Mouse (Mus musculus) hindbrain, embryonic 13.5 days (tissue): ENCODE results near the gene Smg5. TPM values are rescaled to one million over a fixed set of nuclear protein-coding genes. Genes with fewer than 3 reads are reported as not detected.
"Not testable (repeated sequence)": the region's sequence is repeated elsewhere in the genome, so short reads cannot be mapped to it uniquely, and the experiment has no call there.

Experiments used
- ATAC-seq: fragments of 200-750 bp; cut with Nextera tagmentation; 2 replicates; pipeline ENCODE4 v1.8.0; 2017; ENCODE audit warnings: moderate TSS enrichment; ENCODE audit not compliant: low FRiP score
- H3K27ac ChIP-seq: fragments of 300-500 bp; sonication (generic); 2 replicates; pipeline ENCODE4 v1.5.1; 2015; ENCODE audit warnings: inconsistent platforms, mild to moderate bottlenecking, moderate library complexity
- H3K27me3 ChIP-seq: fragments of 300-500 bp; sonication (generic); 2 replicates; pipeline ENCODE4 v1.6.1; 2015; ENCODE audit warnings: mild to moderate bottlenecking, inconsistent platforms
- H3K36me3 ChIP-seq: fragments of 300-500 bp; sonication (generic); 2 replicates; pipeline ENCODE4 v1.6.1; 2015; ENCODE audit warnings: mild to moderate bottlenecking, inconsistent platforms
- H3K4me1 ChIP-seq: fragments of 300-500 bp; sonication (generic); replicated peaks from 2 replicates; pipeline ENCODE4 v1.6.1; 2015; ENCODE audit warnings: inconsistent platforms
- H3K4me2 ChIP-seq: fragments of 300-500 bp; sonication (generic); 2 replicates; pipeline ENCODE4 v1.6.1; 2015; ENCODE audit warnings: inconsistent platforms, mild to moderate bottlenecking, moderate library complexity
- H3K4me3 ChIP-seq: fragments of 300-500 bp; sonication (generic); 2 replicates; pipeline ENCODE4 v1.5.1; 2015; ENCODE audit warnings: mild to moderate bottlenecking, inconsistent platforms
- H3K9ac ChIP-seq: fragments of 300-500 bp; sonication (generic); 2 replicates; pipeline ENCODE4 v1.6.1; 2015; ENCODE audit warnings: mild to moderate bottlenecking, inconsistent platforms
- H3K9me3 ChIP-seq: fragments of 300-500 bp; sonication (generic); 2 replicates; pipeline ENCODE4 v1.6.1; 2016; ENCODE audit warnings: inconsistent platforms
- WGBS: fragments of 180-500 bp; shearing (Covaris S2); methylation state at CpG from one replicate; pipeline ENCODE4 v1.1.7; 2015; 5-methylcytosine and 5-hydroxymethylcytosine counted together
- polyA plus RNA-seq: library from polyadenylated mRNA; unstranded; fragments of >200 nt; fragmentation: Nextera tagmentation; extraction: Ambion mirVana; gene quantifications from 2 replicates; pipeline ENCODE4 v1.2.1, GENCODE M21; 2015

The Smg5 gene
- 66.2 and 69.1 TPM in 2 replicates for polyA plus RNA-seq

DNA sequence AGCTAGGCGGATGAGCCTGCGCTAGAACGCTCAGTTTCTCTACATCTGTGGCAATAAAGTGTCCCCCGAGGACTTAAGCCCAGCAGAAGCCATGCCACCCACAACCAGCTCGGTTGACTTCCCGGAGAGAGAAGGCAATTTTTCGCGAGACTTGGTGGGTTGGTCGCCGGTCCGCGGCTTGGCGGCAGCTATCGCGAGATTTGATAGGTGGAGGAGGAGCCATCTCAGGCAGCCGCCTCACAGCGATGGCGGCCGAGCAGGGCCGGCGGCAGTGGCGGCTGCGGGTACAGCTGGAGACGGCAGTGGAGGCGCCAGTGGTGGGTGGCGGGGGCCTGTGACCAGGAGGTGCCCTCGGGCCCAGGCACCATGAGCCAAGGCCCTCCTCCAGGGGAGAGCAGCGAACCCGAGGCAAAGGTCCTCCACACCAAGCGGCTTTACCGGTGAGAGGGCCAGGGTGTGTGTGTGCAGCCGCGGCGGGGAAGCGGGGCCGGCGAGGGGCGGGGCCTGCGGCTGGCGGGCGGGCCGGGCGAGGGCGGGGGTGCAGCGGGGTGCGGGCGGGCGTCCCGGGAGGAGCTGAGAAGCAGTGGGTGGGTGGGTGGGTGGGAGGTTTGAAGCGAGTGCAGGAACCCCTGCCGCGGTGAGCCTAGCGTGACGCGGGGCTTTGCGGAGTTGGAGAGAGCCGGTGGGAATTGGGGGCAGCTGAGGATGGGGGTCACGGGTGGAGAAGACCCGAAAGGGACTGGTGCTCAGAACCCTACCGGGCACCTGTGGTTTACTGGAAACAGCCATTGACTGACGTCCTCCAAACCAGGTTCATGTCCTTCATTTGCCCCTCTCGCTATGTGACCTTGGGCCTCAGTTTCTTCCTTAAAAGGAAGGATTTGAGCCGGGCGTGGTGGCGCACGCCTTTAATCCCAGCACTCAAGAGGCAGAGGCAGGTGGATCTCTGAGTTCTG is at the start of gene Smg5, which contains the start of gene Tmem79:
TSS of gene Smg5 (plus strand) at position 203 of the 956 bp plus-strand sequence.
TSS of gene Tmem79 (minus strand) at position 91 of the 956 bp plus-strand sequence.
- peak within 1 kb of the TSS; percentile 97 for H3K27ac ChIP-seq

DNA sequence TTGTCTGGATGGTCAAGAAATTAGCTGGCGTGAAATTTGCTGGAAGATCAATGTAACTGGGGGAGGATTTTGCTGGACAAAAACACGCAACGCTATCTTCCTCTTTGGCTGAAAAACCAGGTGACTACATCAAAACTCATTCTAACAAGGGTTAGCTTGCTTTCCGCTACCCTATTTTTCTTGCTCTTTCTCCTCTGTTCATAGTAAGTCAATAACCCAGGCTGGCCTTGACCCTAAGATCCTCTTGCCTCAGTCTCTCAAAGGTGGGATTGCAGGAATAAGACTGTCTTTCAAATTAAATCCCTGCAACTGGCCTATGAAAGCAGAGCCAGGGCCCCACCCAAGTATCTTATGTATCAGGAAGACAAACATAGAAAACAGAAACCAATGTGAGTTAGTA is 49.0 kb upstream of the Smg5 start, which contains the start of gene Gm38392:
TSS of gene Gm38392 (minus strand) at position 101 of the 400 bp plus-strand sequence.
- no peak within 1 kb of the TSS for H3K4me3 ChIP-seq
- no peak for ATAC-seq
- no peak within 1 kb of the TSS for H3K27ac ChIP-seq
- H3K9ac ChIP-seq, result no peak within 1 kb of the TSS
- H3K36me3 ChIP-seq, result no peaks in the 10 kb centered on the region
- no peaks in the 10 kb centered on the region for H3K4me1 ChIP-seq
- WGBS, result 98% methylated on average over 4 of the region's 4 CpGs
- no peaks in the 10 kb centered on the region for H3K9me3 ChIP-seq
- H3K27me3 ChIP-seq, result no peaks in the 10 kb centered on the region
- H3K4me2 ChIP-seq, result no peak within 1 kb of the TSS

More for the DNA sequence above, at the start of gene Smg5, which contains the start of gene Tmem79:
- Histone ChIP-seq H3K4me2 (peak within 1 kb of the TSS; percentile 76), H3K4me3 (peak within 1 kb of the TSS; percentile 72), H3K4me1 (peaks cover 33% of the 10 kb centered on the region), H3K27me3 (no peaks in the 10 kb centered on the region), H3K36me3 (no peaks in the 10 kb centered on the region), H3K9ac (peak within 1 kb of the TSS; percentile 90), H3K9me3 (no peaks in the 10 kb centered on the region)
- ATAC-seq, result peak; percentile 95
- WGBS, result 3% methylated on average over 61 of the region's 66 CpGs

DNA sequence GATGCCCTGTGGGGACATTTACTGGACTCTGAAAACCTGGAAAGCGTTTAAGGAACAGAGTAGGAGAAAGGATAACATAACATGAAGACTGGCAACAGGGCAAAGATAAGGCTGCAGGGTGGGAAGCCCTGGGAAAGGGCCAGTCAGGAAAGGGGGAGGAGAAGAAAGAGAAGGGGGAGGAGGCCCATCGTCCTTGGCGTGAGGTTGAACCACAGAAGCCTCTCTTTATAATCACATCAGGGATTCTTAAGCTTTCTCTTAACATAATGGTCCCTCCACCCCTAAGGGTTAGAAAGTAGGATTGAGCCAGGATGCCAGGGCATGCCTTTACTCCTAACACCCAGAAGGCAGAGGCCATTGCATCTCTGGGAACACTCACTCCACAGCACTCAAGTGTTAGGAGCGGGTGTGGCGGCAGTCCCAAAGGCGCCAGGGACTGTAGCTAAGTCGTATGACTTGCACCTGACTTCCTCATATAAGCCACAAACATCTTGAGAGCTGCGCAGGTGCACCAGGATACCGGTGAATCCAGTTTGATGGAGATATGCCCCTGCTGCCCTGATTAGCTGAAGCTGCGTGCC is 47.8 kb upstream of the Smg5 start:
- not testable (repeated sequence) for ATAC-seq, H3K4me3 ChIP-seq, H3K27me3 ChIP-seq, H3K9me3 ChIP-seq, H3K27ac ChIP-seq, H3K4me2 ChIP-seq, H3K36me3 ChIP-seq, H3K9ac ChIP-seq, H3K4me1 ChIP-seq
- 73% methylated on average over 10 of the region's 10 CpGs for WGBS

DNA sequence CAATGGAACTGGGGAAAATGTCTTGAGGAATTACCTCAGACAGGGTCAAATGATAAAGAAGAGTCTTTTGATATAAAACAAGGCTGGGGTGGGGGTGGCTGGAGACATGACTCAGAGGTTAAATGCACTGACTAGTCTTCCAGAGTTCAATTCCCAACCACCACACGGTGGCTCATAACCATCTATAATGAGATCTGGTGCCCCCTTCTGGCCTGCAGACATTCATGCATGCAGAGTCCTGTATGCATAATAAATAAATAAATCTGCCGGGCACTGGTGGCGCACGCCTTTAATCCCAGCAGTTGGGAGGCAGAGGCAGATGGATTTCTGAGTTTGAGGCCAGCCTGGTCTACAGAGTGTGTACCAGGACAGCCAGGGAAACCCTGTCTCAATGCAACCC is 44.1 kb upstream of the Smg5 start:
- Histone ChIP-seq H3K9ac (no peak overlapping the region), H3K9me3 (no peaks in the 10 kb centered on the region), H3K4me2 (no peak overlapping the region), H3K27me3 (no peaks in the 10 kb centered on the region), H3K4me1 (peaks cover 5% of the 10 kb centered on the region), H3K36me3 (no peaks in the 10 kb centered on the region), H3K27ac (no peak overlapping the region), H3K4me3 (no peak overlapping the region)
- no peak for ATAC-seq
- WGBS, result 45% methylated on average over 4 of the region's 4 CpGs

DNA sequence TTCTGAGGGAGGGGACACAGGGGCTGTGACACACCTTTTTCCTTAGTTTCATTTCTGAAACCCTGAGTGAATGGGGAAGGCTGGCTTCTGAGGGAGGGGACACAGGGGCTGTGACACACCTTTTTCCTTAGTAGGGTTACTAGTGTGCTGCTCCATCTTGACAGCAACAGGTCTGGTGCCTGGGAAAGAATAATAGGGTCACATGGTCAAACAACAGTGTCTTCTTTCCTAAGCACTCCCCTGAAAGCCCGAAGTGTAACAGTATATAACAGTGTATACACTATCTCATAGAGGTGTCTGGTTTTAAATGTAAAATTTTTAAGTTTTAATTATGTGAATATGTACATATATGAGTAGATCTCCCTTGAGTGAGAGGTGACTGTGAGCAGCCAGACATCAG is 40.8 kb upstream of the Smg5 start:
- Histone ChIP-seq H3K4me3 (0 out of 2 replicates have a peak overlapping the region, but pooled peaks have one; percentile 83), H3K4me2 (peak overlapping the region; percentile 85; the same call in 1 of the 2 replicates), H3K9ac (peak overlapping the region; percentile 69), H3K4me1 (peaks cover 24% of the 10 kb centered on the region), H3K36me3 (peaks cover 11% of the 10 kb centered on the region)
- H3K27me3 ChIP-seq, H3K27ac ChIP-seq, ATAC-seq, H3K9me3 ChIP-seq: not testable (repeated sequence)
- WGBS, result 64% methylated on average over 1 of the region's 1 CpGs

DNA sequence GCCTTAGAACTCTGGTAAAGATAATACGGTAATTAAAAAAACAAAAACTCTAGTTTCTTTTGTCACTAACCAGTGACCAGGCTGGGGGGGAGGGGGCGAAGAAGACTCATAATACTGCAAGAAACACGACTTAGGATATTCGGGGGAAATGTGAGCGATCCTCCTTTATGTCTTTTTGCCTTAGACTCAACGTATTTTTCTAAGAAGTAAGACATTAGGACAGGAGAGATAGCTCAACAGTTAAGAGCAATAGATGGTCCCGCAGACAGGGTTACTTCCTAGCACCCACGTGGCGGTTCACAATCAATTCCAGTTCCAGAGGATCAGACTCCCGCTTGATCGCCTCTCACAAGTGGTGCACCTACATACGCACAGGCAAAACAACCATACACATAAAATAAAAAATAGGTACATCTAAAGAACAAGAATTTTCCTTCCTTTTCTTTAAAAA is 39.9 kb upstream of the Smg5 start:
- Histone ChIP-seq H3K4me2 (peak overlapping the region; percentile 85), H3K27ac (peak overlapping the region; percentile 88), H3K9me3 (no peaks in the 10 kb centered on the region), H3K4me3 (peak overlapping the region; percentile 83), H3K36me3 (peaks cover 20% of the 10 kb centered on the region), H3K9ac (peak overlapping the region; percentile 69), H3K4me1 (peaks cover 24% of the 10 kb centered on the region), H3K27me3 (no peaks in the 10 kb centered on the region)
- peak; percentile 30 for ATAC-seq
- WGBS, result 1% methylated on average over 12 of the region's 12 CpGs

DNA sequence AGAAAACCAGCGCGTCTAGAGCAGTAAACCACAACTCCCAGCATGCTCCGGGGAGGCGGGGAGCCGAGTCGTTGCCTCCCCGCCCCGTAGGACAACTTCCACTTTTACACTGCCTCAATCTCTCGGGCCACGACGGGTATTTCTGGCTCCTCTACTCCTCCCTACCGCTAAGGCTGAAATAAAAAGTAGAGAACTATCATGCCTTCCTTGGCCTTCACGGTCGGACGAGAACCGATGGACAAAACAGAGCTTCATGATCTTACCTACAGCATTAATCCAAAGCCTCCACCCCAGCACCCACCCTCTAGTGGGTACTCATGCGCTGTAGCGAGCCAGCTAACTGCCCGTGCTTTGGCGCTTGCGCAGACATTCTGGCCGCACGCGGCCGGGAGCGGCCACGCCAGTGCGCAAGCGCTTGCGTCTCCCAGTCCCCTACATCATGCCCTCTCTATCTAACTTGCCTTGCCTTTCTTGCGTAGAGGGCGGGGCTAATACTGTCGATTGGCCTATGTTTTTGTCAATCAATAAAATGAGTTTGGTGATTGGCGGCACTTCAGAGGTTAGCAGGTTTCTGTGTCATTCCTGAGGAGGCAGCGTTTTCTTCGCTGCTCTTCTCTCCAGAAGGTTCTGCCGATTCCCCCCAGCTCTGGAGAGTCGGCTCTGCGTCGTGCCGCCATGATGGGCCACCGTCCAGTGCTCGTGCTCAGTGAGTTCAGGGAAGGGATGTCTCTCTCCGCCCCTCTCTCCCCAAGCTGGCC is 39.3 kb upstream of the Smg5 start, which contains the start of the genes Tsacc and Cct3:
TSS of gene Tsacc (minus strand) at position 439 of the 758 bp plus-strand sequence.
TSS of gene Cct3 (plus strand) at position 556 of the 758 bp plus-strand sequence.
- Histone ChIP-seq H3K27me3 (no peaks in the 10 kb centered on the region), H3K9ac (peak within 1 kb of the TSS; percentile 90), H3K9me3 (no peaks in the 10 kb centered on the region), H3K4me3 (peak within 1 kb of the TSS; percentile 83), H3K27ac (peak within 1 kb of the TSS; percentile 95), H3K36me3 (peaks cover 26% of the 10 kb centered on the region), H3K4me1 (peaks cover 24% of the 10 kb centered on the region), H3K4me2 (peak within 1 kb of the TSS; percentile 85)
- peak; percentile 99 for ATAC-seq
- under 1% methylated on average over 44 of the region's 44 CpGs for WGBS

DNA sequence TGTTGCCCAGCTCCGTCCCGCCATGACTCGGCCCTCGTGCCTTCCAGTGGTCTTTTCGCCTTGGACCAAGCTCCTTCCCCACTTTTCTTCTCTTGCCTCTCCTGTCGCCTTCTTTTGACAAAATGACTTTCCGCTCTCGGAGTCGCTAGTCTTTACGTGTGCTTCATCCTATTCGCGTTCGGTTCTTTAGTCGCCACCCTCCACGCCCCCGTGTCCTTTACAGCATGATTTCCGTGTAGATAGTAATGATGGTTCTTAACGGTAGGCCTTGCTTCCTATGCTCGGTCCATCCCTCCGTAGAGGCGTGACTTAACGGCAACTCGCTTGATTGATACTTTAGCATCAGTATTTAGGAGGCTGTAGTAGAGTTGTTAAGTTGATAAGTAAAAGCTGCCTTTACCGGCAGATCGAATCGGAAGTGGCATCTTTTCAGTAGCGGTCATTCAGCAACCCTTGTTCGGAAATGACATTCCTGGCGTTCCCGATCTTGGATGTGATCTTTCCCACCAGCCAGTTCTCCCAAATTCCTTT is 38.7 kb upstream of the Smg5 start:
- Histone ChIP-seq H3K27me3 (no peaks in the 10 kb centered on the region), H3K4me3 (peak overlapping the region; percentile 83), H3K9me3 (no peaks in the 10 kb centered on the region), H3K4me2 (peak overlapping the region; percentile 85), H3K36me3 (peaks cover 32% of the 10 kb centered on the region), H3K4me1 (peaks cover 24% of the 10 kb centered on the region), H3K9ac (peak overlapping the region; percentile 90), H3K27ac (peak overlapping the region; percentile 95)
- peak; percentile 18 for ATAC-seq
- whole genome bisulfite sequencing, result under 1% methylated on average over 30 of the region's 30 CpGs

DNA sequence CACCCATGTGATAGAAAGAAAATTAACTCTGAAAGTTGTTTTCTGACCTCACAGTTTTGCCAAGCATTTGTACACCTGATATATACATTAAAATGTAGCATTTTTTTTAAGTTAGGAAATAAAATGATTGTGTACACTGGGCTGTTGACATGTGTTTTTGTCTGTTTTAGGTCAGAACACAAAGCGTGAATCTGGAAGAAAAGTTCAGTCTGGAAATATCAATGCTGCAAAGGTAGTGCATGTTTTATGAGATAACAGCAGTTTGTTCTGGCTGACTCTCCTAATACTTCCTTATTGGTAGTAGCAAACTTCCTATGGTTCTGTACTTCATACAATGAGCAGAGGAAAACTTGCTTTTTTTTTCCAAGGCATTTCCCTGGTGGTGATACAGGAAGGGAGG is 36.9 kb upstream of the Smg5 start:
- ATAC-seq, result no peak

DNA sequence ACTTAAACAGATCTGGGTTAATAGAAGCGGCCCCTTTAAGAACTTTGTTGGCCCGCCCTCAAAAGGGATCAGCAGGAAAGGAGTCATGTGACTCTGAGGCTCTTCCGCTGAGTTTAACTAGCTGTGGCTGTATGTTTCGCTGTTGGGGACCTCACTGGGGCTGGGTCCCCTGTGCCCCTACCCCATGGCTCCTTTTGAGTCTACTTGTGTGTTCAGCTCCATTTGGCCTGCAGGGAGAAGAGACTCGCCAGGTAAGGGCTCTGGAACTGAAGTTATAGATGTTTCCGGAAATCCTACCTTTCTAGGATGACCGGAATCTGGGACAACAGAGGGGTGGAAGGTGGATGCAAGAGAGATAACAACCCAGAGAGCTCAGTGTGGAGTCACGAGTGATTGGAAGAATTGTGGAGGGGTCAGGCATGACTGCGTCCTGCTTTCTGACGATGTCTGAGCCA is 11.1 kb upstream of the Smg5 start, which contains the start of gene Glmp:
TSS of gene Glmp (plus strand) at position 73 of the 455 bp plus-strand sequence.
- WGBS, result 4% methylated on average over 10 of the region's 10 CpGs
- Histone ChIP-seq H3K4me2 (peak within 1 kb of the TSS; percentile 78), H3K27ac (no peak within 1 kb of the TSS), H3K9me3 (no peaks in the 10 kb centered on the region), H3K9ac (peak within 1 kb of the TSS; percentile 80), H3K4me1 (peaks cover 17% of the 10 kb centered on the region), H3K27me3 (no peaks in the 10 kb centered on the region), H3K36me3 (peaks cover 65% of the 10 kb centered on the region), H3K4me3 (peak within 1 kb of the TSS; percentile 59)
- ATAC-seq, result peak; percentile 78

More for the DNA sequence above, 36.9 kb upstream of the Smg5 start:
- Histone ChIP-seq H3K9me3 (no peaks in the 10 kb centered on the region), H3K4me3 (no peak overlapping the region), H3K4me1 (peaks cover 24% of the 10 kb centered on the region), H3K27ac (no peak overlapping the region), H3K4me2 (peak overlapping the region; percentile 85; the same call in 1 of the 2 replicates), H3K27me3 (no peaks in the 10 kb centered on the region), H3K36me3 (peaks cover 48% of the 10 kb centered on the region), H3K9ac (no peak overlapping the region)
- 96% methylated on average over 1 of the region's 1 CpGs for WGBS

DNA sequence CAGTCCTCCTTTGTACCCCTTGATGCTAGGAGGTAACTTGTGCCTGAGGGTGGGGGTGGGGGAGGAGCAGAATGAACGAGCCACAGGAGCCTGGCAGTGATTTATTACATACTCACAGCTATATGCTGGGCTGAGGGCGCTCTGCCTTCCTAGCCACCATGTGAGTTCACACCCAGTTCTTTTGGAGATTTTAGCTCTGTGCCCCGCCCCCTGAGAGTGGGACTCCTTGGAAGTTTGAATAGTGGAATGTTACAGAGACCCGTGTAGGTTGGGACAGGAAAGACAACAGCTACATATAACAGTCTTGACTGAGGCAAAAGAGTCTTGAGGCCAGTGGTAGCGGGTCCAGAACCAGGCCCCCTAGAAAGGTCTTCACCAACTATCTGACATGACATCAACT is 7.1 kb upstream of the Smg5 start:
- Histone ChIP-seq H3K27ac (no peak overlapping the region), H3K4me1 (peaks cover 17% of the 10 kb centered on the region), H3K4me3 (no peak overlapping the region), H3K27me3 (no peaks in the 10 kb centered on the region), H3K9me3 (no peaks in the 10 kb centered on the region), H3K9ac (no peak overlapping the region), H3K36me3 (peaks cover 25% of the 10 kb centered on the region), H3K4me2 (no peak overlapping the region)
- ATAC-seq, result no peak
- 74% methylated on average over 5 of the region's 5 CpGs for WGBS
